Mouse (Mus musculus): ENCODE results near the gene Ubash3a. TPM values are rescaled to one million over a fixed set of nuclear protein-coding genes. Genes with fewer than 3 reads are reported as not detected.

Gene Ubash3a
- polyA plus RNA-seq, 1 experiment from 2014 or later: 0.38 TPM

DNA sequence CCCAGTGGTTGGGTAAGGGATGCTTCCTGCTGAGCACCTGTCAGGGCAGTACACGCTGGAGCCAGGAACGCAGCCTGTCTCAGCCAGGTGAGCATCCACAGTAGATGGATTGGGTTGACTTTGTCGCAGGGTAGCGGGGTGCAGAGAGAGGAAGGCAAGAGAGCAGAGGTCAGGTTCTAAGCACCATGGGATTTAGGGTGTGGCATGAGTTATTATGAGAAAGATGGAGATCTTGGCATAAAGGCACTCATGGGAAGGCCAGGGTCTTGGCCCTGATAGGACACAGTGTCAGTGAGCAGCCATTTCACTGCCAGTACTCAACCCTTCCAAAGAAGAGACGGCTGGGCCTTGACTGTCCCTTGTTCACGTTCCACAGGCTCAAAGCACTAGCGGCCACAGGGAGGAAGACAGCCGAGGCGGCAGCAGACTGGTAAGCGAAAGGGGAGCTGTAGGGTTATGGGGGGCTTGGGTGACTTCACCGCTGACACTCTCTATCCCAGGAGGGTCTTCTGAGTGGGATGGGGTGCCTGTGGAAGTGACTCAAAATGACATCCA, 1.8 kb downstream of the Ubash3a start:
- ATAC-seq: no peak
- Histone ChIP-seq H3K4me3 (ENCODE audit: low read depth, low read length) (no peak overlapping the region), H3K27me3 (replicated peaks; ENCODE audit: insufficient read depth, low read length) (no peaks in the 10 kb centered on the region), H3K4me1 (ENCODE audit: insufficient read depth, low read depth, low read length) (no peaks in the 10 kb centered on the region), H3K36me3 (ENCODE audit: insufficient read depth, low read length) (no peaks in the 10 kb centered on the region), H3K9me3 (ENCODE audit: low read length) (no peaks in the 10 kb centered on the region), H3K27ac (ENCODE audit: low read length) (no peak overlapping the region), H3K9ac (replicated peaks; ENCODE audit: low read depth) (no peak overlapping the region), H3K4me2 (replicated peaks; ENCODE audit: low read depth, low read length) (no peak overlapping the region)
- 92% methylated on average over 11 of the region's 11 CpGs for WGBS
- no peak for DNase-seq (ENCODE audit: low spot score)
- TF ChIP-seq CTCF (IDR thresholded peaks at IDR 0.05) (no peak), EP300 (IDR thresholded peaks at IDR 0.05) (no peak)

GRCm38 (mm10) chr17:31210299-31210698, 2.6 kb downstream of the Ubash3a start:
- no peak for TF ChIP-seq CTCF (IDR thresholded peaks at IDR 0.05)
- TF ChIP-seq EP300 (IDR thresholded peaks at IDR 0.05): no peak
- WGBS: 74% methylated on average over 7 of the region's 7 CpGs

GRCm38 (mm10) chr17:31211881-31212280, 4.2 kb downstream of the Ubash3a start:
- no peak for ATAC-seq
- WGBS: 86% methylated on average over 6 of the region's 6 CpGs
- Histone ChIP-seq H3K36me3 (ENCODE audit: insufficient read depth, low read length) (no peaks in the 10 kb centered on the region), H3K4me1 (ENCODE audit: insufficient read depth, low read depth, low read length) (no peaks in the 10 kb centered on the region), H3K27me3 (replicated peaks; ENCODE audit: insufficient read depth, low read length) (no peaks in the 10 kb centered on the region), H3K9ac (replicated peaks; ENCODE audit: low read depth) (no peak overlapping the region), H3K27ac (ENCODE audit: low read length) (no peak overlapping the region), H3K9me3 (ENCODE audit: low read length) (no peaks in the 10 kb centered on the region), H3K4me2 (replicated peaks; ENCODE audit: low read depth, low read length) (no peak overlapping the region), H3K4me3 (ENCODE audit: low read depth, low read length) (no peak overlapping the region)
- no peak for TF ChIP-seq EP300 (IDR thresholded peaks at IDR 0.05)
- TF ChIP-seq CTCF (IDR thresholded peaks at IDR 0.05): no peak
- DNase-seq (ENCODE audit: low spot score): no peak

More at GRCm38 (mm10) chr17:31210299-31210698, 2.6 kb downstream of the Ubash3a start:
- Histone ChIP-seq H3K4me3 (ENCODE audit: low read depth, low read length) (no peak overlapping the region), H3K9ac (replicated peaks; ENCODE audit: low read depth) (no peak overlapping the region), H3K27me3 (replicated peaks; ENCODE audit: insufficient read depth, low read length) (no peaks in the 10 kb centered on the region), H3K9me3 (ENCODE audit: low read length) (no peaks in the 10 kb centered on the region), H3K27ac (ENCODE audit: low read length) (no peak overlapping the region), H3K36me3 (ENCODE audit: insufficient read depth, low read length) (no peaks in the 10 kb centered on the region), H3K4me1 (ENCODE audit: insufficient read depth, low read depth, low read length) (no peaks in the 10 kb centered on the region), H3K4me2 (replicated peaks; ENCODE audit: low read depth, low read length) (no peak overlapping the region)
- DNase-seq (ENCODE audit: low spot score): no peak
- ATAC-seq: no peak

GRCm38 (mm10) chr17:31216068-31216955, 8.6 kb downstream of the Ubash3a start:
- Histone ChIP-seq H3K9me3 (ENCODE audit: low read length) (no peaks in the 10 kb centered on the region), H3K4me3 (ENCODE audit: low read depth, low read length) (no peak overlapping the region), H3K36me3 (ENCODE audit: insufficient read depth, low read length) (no peaks in the 10 kb centered on the region), H3K9ac (replicated peaks; ENCODE audit: low read depth) (no peak overlapping the region), H3K4me1 (ENCODE audit: insufficient read depth, low read depth, low read length) (no peaks in the 10 kb centered on the region), H3K27ac (ENCODE audit: low read length) (no peak overlapping the region), H3K4me2 (replicated peaks; ENCODE audit: low read depth, low read length) (no peak overlapping the region), H3K27me3 (replicated peaks; ENCODE audit: insufficient read depth, low read length) (no peaks in the 10 kb centered on the region)
- WGBS: 42% methylated on average over 5 of the region's 5 CpGs
- TF ChIP-seq EP300 (IDR thresholded peaks at IDR 0.05) (no peak), CTCF (IDR thresholded peaks at IDR 0.05) (no peak)
- DNase-seq (ENCODE audit: low spot score): no peak
- ATAC-seq: no peak

- Histone ChIP-seq H3K9ac (replicated peaks; ENCODE audit: low read depth) (no peak overlapping the region), H3K36me3 (ENCODE audit: insufficient read depth, low read length) (no peaks in the 10 kb centered on the region), H3K27ac (ENCODE audit: low read length) (no peak overlapping the region), H3K9me3 (ENCODE audit: low read length) (no peaks in the 10 kb centered on the region), H3K4me2 (replicated peaks; ENCODE audit: low read depth, low read length) (no peak overlapping the region), H3K27me3 (replicated peaks; ENCODE audit: insufficient read depth, low read length) (no peaks in the 10 kb centered on the region), H3K4me3 (ENCODE audit: low read depth, low read length) (no peak overlapping the region), H3K4me1 (ENCODE audit: insufficient read depth, low read depth, low read length) (no peaks in the 10 kb centered on the region; the same call in 1 of the 2 replicates)
- ATAC-seq: no peak
- DNase-seq (ENCODE audit: low spot score): no peak
- 20% methylated on average over 4 of the region's 4 CpGs for WGBS
- TF ChIP-seq CTCF (IDR thresholded peaks at IDR 0.05) (no peak), EP300 (IDR thresholded peaks at IDR 0.05) (no peak)
Observed at GRCm38 (mm10) chr17:31222810-31223310, 15.2 kb downstream of the Ubash3a start.

GRCm38 (mm10) chr17:31223835-31224234, 16.2 kb downstream of the Ubash3a start:
- WGBS: 41% methylated on average over 7 of the region's 7 CpGs
- H3K4me1 ChIP-seq (ENCODE audit: insufficient read depth, low read depth, low read length): no peaks in the 10 kb centered on the region; the same call in 1 of the 2 replicates
- H3K27ac ChIP-seq (ENCODE audit: low read length): no peak overlapping the region
- H3K9ac ChIP-seq (replicated peaks; ENCODE audit: low read depth): no peak overlapping the region
- H3K4me2 ChIP-seq (replicated peaks; ENCODE audit: low read depth, low read length): no peak overlapping the region
- peak; percentile 22 for DNase-seq (ENCODE audit: low spot score)
- H3K36me3 ChIP-seq (ENCODE audit: insufficient read depth, low read length): no peaks in the 10 kb centered on the region
- peak; percentile 46 for ATAC-seq
- TF ChIP-seq EP300 (IDR thresholded peaks at IDR 0.05): no peak
- TF ChIP-seq CTCF (IDR thresholded peaks at IDR 0.05): no peak
- no peak overlapping the region for H3K4me3 ChIP-seq (ENCODE audit: low read depth, low read length)
- H3K9me3 ChIP-seq (ENCODE audit: low read length): no peaks in the 10 kb centered on the region
- H3K27me3 ChIP-seq (replicated peaks; ENCODE audit: insufficient read depth, low read length): no peaks in the 10 kb centered on the region
